Mouse (Mus musculus): ENCODE results near the gene Arhgap45.

DNA sequence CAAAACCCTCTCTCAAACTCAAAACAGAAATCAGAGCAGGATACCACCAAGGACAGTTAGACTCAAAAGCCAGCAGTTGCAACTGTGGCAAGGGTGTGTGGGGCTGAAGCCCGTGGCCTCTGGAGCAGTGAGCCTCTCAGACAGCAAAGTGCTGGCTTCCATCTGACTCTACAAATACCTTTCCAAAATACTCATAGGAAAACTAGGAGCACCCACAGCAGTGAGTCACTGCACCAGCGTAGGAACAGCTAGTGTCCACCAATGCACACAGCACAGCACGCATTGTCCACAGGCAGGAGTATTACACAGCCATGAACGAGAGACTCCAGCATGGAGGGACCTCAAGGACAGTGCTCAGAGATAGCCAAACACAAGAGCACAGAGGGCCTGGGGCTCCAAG lies 59.9 kb downstream of the Arhgap45 start:
- TF ChIP-seq CTCF (IDR thresholded peaks at IDR 0.05; ENCODE audit: insufficient read depth, low read length) = no peak
- no peak for TF ChIP-seq POLR2A (IDR thresholded peaks at IDR 0.05; ENCODE audit: borderline replicate concordance, extremely low read depth, low read depth, low read length)

All from lung, adult 2 months (tissue).